Mouse (Mus musculus): ENCODE data around the gene Tmigd3. TPM values are rescaled to one million over a fixed set of nuclear protein-coding genes. Genes with fewer than 3 reads are reported as not detected.

The Tmigd3 gene
- polyA plus RNA-seq, 1 experiment from 2014 or later, result 0.17 TPM

GRCm38 (mm10) chr3:105888961-105889360 lies 18.3 kb downstream of the Tmigd3 start:
- Histone ChIP-seq H3K27me3 (ENCODE audit: control insufficient read depth, insufficient read depth, low read length) (no peaks in the 10 kb centered on the region), H3K4me3 (ENCODE audit: low read depth, low read length) (no peak overlapping the region), H3K36me3 (ENCODE audit: control insufficient read depth, insufficient read depth, low read length) (no peaks in the 10 kb centered on the region), H3K9ac (ENCODE audit: low read length) (no peak overlapping the region), H3K4me2 (replicated peaks; ENCODE audit: low read depth) (no peak overlapping the region), H3K27ac (replicated peaks) (no peak overlapping the region), H3K4me1 (replicated peaks; ENCODE audit: control insufficient read depth, insufficient read depth) (peaks cover under 1% of the 10 kb centered on the region), H3K9me3 (ENCODE audit: control insufficient read depth, low read length) (no peaks in the 10 kb centered on the region)
- 72% methylated on average over 3 of the region's 3 CpGs for WGBS
- ATAC-seq (ENCODE audit: low FRiP score, low TSS enrichment) (no peak), DNase-seq (ENCODE audit: low spot score) (no peak)
- no peak for TF ChIP-seq CTCF (IDR thresholded peaks at IDR 0.05; ENCODE audit: low read depth)
- TF ChIP-seq EP300 (optimal IDR thresholded peaks at IDR 0.05), result no peak

DNA sequence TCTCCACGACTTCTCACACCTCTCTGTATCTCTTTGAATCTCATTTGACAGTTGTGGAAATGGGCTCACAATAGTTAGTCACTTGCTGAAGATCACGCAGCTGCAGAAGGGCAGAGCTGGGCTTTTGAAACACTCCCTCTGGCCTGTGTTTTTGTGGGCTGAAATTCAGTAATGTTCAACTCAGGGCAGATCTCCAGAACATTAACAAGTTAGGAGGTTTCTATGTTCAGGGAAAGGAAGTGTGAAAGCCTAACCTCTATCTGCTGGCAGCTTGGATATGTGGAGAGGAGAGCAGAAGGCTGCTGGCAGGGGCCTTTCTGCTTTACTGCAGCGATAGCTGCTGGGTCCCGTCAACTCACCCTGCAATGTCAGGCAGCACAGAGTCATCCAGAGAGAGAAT lies 19.5 kb downstream of the Tmigd3 start:
- H3K27ac ChIP-seq (replicated peaks), result no peak overlapping the region
- no peak overlapping the region for H3K9ac ChIP-seq (ENCODE audit: low read length)
- no peak overlapping the region for H3K4me2 ChIP-seq (replicated peaks; ENCODE audit: low read depth)
- H3K9me3 ChIP-seq (ENCODE audit: control insufficient read depth, low read length), result no peaks in the 10 kb centered on the region
- ATAC-seq (ENCODE audit: low FRiP score, low TSS enrichment) (no peak), DNase-seq (ENCODE audit: low spot score) (no peak)
- TF ChIP-seq EP300 (optimal IDR thresholded peaks at IDR 0.05), result no peak
- TF ChIP-seq CTCF (IDR thresholded peaks at IDR 0.05; ENCODE audit: low read depth), result no peak
- H3K4me3 ChIP-seq (ENCODE audit: low read depth, low read length), result no peak overlapping the region
- H3K36me3 ChIP-seq (ENCODE audit: control insufficient read depth, insufficient read depth, low read length), result no peaks in the 10 kb centered on the region
- H3K27me3 ChIP-seq (ENCODE audit: control insufficient read depth, insufficient read depth, low read length), result no peaks in the 10 kb centered on the region
- peaks cover 11% of the 10 kb centered on the region for H3K4me1 ChIP-seq (replicated peaks; ENCODE audit: control insufficient read depth, insufficient read depth)
- 56% methylated on average over 4 of the region's 4 CpGs for WGBS

- Histone ChIP-seq H3K9me3 (ENCODE audit: control insufficient read depth, low read length) (no peaks in the 10 kb centered on the region), H3K4me3 (ENCODE audit: low read depth, low read length) (no peak overlapping the region), H3K4me2 (replicated peaks; ENCODE audit: low read depth) (no peak overlapping the region), H3K4me1 (replicated peaks; ENCODE audit: control insufficient read depth, insufficient read depth) (peaks cover 11% of the 10 kb centered on the region), H3K27ac (replicated peaks) (no peak overlapping the region), H3K9ac (ENCODE audit: low read length) (no peak overlapping the region), H3K27me3 (ENCODE audit: control insufficient read depth, insufficient read depth, low read length) (no peaks in the 10 kb centered on the region), H3K36me3 (ENCODE audit: control insufficient read depth, insufficient read depth, low read length) (no peaks in the 10 kb centered on the region)
- ATAC-seq (ENCODE audit: low FRiP score, low TSS enrichment), result no peak
- TF ChIP-seq EP300 (optimal IDR thresholded peaks at IDR 0.05), result no peak
- no peak for TF ChIP-seq CTCF (IDR thresholded peaks at IDR 0.05; ENCODE audit: low read depth)
- no peak for DNase-seq (ENCODE audit: low spot score)
- 63% methylated on average over 3 of the region's 3 CpGs for WGBS
Observed at GRCm38 (mm10) chr3:105891141-105891540, 20.4 kb downstream of the Tmigd3 start.

DNA sequence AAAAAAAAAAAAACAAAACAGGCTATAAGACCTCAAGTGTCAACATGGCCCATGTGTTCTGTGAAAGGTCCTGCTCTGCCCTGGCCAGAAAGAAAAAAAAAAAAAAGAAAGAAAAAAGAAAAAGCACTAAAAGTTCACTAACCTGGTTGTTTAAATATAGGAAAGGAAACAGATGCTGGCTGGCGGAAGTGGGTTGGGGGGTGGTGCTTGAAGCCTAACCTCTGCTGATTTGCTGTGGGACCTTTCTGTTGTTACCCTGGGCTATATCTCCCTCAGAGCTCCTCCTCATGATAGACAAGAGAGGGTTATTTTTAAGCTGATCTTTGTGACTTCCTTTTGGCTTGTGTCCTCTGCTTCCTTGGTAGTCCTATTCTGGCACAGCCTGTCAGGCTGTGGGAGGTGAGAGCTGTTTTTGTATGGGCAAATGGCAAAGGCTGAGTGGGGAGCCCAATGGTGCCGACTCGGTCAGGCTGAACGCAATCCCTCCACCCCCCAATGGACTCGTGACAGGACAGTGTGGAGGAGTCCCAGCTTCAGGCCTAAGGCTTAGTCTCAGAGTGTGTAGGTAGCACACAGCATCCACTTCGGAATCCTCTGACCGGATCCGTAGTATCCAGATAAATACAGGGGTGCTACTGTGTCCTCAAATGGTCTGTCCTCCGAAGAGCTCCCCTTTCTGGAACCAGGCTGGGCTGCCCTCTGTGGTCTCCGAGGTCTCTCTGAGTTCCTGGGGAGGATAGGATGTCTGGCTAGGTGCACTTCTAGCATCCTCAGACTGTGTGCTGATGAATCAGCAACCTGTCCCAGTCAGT lies 21.3 kb downstream of the Tmigd3 start:
- no peak overlapping the region for H3K4me3 ChIP-seq (ENCODE audit: low read depth, low read length)
- H3K36me3 ChIP-seq (ENCODE audit: control insufficient read depth, insufficient read depth, low read length), result no peaks in the 10 kb centered on the region
- no peak for DNase-seq (ENCODE audit: low spot score)
- H3K4me1 ChIP-seq (replicated peaks; ENCODE audit: control insufficient read depth, insufficient read depth), result peaks cover 11% of the 10 kb centered on the region
- no peaks in the 10 kb centered on the region for H3K9me3 ChIP-seq (ENCODE audit: control insufficient read depth, low read length)
- peak overlapping the region; percentile 35 for H3K27ac ChIP-seq (replicated peaks)
- TF ChIP-seq CTCF (IDR thresholded peaks at IDR 0.05; ENCODE audit: low read depth) (no peak), EP300 (optimal IDR thresholded peaks at IDR 0.05) (no peak)
- no peak overlapping the region for H3K4me2 ChIP-seq (replicated peaks; ENCODE audit: low read depth)
- no peaks in the 10 kb centered on the region for H3K27me3 ChIP-seq (ENCODE audit: control insufficient read depth, insufficient read depth, low read length)
- ATAC-seq (ENCODE audit: low FRiP score, low TSS enrichment), result no peak
- no peak overlapping the region for H3K9ac ChIP-seq (ENCODE audit: low read length)
- WGBS, result 78% methylated on average over 10 of the region's 10 CpGs

DNA sequence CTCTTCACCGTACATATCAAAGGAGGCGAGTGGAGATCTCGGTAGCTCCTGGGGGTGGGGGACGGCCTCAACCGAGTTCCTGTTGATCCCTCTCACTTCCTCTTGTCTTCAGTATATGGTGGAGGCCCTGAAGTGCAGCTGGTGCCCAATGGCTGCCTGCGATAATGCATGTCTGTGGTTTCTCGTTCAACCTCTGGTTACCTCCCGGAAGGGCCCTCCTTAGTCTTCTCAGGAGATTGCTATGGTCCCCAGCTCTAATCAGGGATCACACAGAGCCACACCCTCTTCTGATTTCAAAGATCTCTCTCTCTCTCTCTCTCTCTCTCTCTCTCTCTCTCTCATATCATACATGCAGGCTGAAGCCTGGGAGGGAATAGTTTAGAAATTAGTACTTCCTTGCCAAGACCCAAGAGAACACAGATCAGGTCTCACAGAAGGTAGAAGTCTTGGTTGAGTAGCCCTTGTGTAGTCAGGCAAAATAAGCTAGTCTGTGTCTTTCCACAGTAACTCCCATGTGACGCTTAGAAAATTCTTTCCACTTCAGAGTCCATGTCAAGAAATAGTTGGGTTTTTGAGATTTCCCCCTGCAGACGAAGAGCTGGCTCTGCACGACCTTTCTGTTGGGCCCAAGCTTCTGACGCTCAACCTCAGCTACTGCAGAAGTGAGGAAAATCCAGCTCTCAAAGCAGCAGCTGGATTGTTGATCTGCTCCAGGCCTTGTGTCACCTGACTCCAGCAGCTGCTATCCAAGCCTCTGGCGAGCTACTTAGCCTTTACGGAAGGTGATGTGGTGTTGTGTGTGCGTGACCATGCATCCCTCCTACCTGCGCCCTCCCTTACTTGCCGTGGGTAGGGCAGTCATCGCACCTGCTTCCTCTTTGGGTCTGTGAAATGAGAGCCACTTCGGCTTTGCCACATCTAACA lies 22.1 kb downstream of the Tmigd3 start:
- peak overlapping the region; percentile 35 for H3K27ac ChIP-seq (replicated peaks)

More for the DNA sequence above, 22.1 kb downstream of the Tmigd3 start:
- no peak for ATAC-seq (ENCODE audit: low FRiP score, low TSS enrichment)
- no peak for TF ChIP-seq EP300 (optimal IDR thresholded peaks at IDR 0.05)
- TF ChIP-seq CTCF (IDR thresholded peaks at IDR 0.05; ENCODE audit: low read depth), result no peak
- 73% methylated on average over 19 of the region's 19 CpGs for WGBS
- H3K36me3 ChIP-seq (ENCODE audit: control insufficient read depth, insufficient read depth, low read length), result no peaks in the 10 kb centered on the region
- H3K4me2 ChIP-seq (replicated peaks; ENCODE audit: low read depth), result no peak overlapping the region
- DNase-seq (ENCODE audit: low spot score), result peak; percentile 22
- H3K9ac ChIP-seq (ENCODE audit: low read length), result no peak overlapping the region
- H3K4me3 ChIP-seq (ENCODE audit: low read depth, low read length), result no peak overlapping the region
- H3K9me3 ChIP-seq (ENCODE audit: control insufficient read depth, low read length), result no peaks in the 10 kb centered on the region
- no peaks in the 10 kb centered on the region for H3K27me3 ChIP-seq (ENCODE audit: control insufficient read depth, insufficient read depth, low read length)
- H3K4me1 ChIP-seq (replicated peaks; ENCODE audit: control insufficient read depth, insufficient read depth), result peaks cover 11% of the 10 kb centered on the region
